Mouse (Mus musculus) thymus, adult 2 months (tissue): Measurements from ENCODE around the gene Hspbap1. TPM values are rescaled to one million over a fixed set of nuclear protein-coding genes. Genes with fewer than 3 reads are reported as not detected.
A peak's percentile ranks its signal among the peaks of the same experiment; 100 is the strongest.

Experiments used
- DNase-seq: peaks from one replicate; pipeline ENCODE4 v3.0.0; 2021
- H3K27ac ChIP-seq: fragments of 200-500 bp; 2 replicates; pipeline ENCODE4 v1.5.1; 2012; ENCODE audit warnings: low read length, control low read depth; ENCODE audit not compliant: control insufficient read depth, insufficient read depth
- H3K27me3 ChIP-seq: fragments of 200-500 bp; 2 replicates; pipeline ENCODE4 v1.6.1; 2012; ENCODE audit warnings: mild to moderate bottlenecking, low read length, moderate library complexity, mixed read lengths; ENCODE audit not compliant: control insufficient read depth, insufficient read depth
- H3K36me3 ChIP-seq: fragments of 200-500 bp; 2 replicates; pipeline ENCODE4 v1.6.1; 2012; ENCODE audit warnings: mild to moderate bottlenecking, low read length, moderate library complexity; ENCODE audit not compliant: control insufficient read depth, insufficient read depth
- H3K4me1 ChIP-seq: fragments of 200-500 bp; replicated peaks from 2 replicates; pipeline ENCODE4 v1.6.1; 2012; ENCODE audit warnings: low read length; ENCODE audit not compliant: control insufficient read depth, insufficient read depth
- H3K4me3 ChIP-seq: fragments of 200-500 bp; 2 replicates; pipeline ENCODE4 v1.5.1; 2012; ENCODE audit warnings: mild to moderate bottlenecking, low read length, control low read depth, moderate library complexity; ENCODE audit not compliant: control insufficient read depth, insufficient read depth
- CTCF ChIP-seq: fragments of 200-500 bp; IDR thresholded peaks from 2 replicates; pipeline ENCODE4 v1.5.1; 2012; ENCODE audit warnings: mild to moderate bottlenecking, control low read depth, low read length, moderate library complexity, borderline replicate concordance; ENCODE audit not compliant: control insufficient read depth, poor library complexity, insufficient read depth; ENCODE audit errors: extremely low read depth
- POLR2A ChIP-seq: fragments of 200-500 bp; IDR thresholded peaks from 2 replicates; pipeline ENCODE4 v1.6.1; 2012; ENCODE audit warnings: mild to moderate bottlenecking, low read length, control low read depth, moderate library complexity; ENCODE audit not compliant: control insufficient read depth, poor library complexity, insufficient read depth; ENCODE audit errors: extremely low read depth
- WGBS: fragments of 180-500 bp; shearing (Covaris S2); methylation state at CpG from one replicate; pipeline ENCODE4 v1.1.7; 2018; 5-methylcytosine and 5-hydroxymethylcytosine counted together
- polyA plus RNA-seq: library from polyadenylated mRNA; depleted of rRNA; stranded (reverse); fragments of >200 nt; gene quantifications from 2 replicates; pipeline ENCODE4 v1.2.3, GENCODE M21; 2012

The Hspbap1 gene
- polyA plus RNA-seq, 1 experiment: 16.0 TPM

GRCm38 (mm10) chr16:35834653-35835052, 64.5 kb downstream of the Hspbap1 start:
- no peak overlapping the region for H3K27ac ChIP-seq
- WGBS: 97% methylated on average over 8 of the region's 8 CpGs
- no peak for TF ChIP-seq CTCF
- no peak for TF ChIP-seq POLR2A
- H3K27me3 ChIP-seq: no peaks in the 10 kb centered on the region
- no peak for DNase-seq
- H3K4me3 ChIP-seq: no peak overlapping the region
- peaks cover 12% of the 10 kb centered on the region for H3K36me3 ChIP-seq
- no peaks in the 10 kb centered on the region for H3K4me1 ChIP-seq

DNA sequence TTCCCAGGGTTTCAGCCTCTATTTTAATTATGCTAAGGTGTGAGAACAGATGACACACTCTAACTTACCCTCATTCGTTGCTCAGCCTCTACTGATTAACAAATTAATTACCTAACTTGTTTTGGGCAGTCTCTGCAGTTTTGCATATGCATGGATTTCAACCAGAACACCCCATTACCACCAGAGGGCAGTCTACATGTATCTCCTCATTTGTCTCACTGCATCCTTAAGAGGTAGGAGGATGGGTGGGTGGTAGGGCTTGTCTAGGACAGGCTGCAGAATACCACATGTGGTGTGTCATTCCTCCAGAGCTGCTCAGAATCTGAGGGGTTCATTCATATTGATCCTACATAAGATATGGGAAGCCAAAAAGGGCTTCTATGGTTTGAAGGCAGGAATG, 69.5 kb downstream of the Hspbap1 start:
- no peak overlapping the region for H3K4me3 ChIP-seq
- peak; percentile 42 for DNase-seq
- 49% methylated on average over 1 of the region's 1 CpGs for WGBS
- H3K27me3 ChIP-seq: no peaks in the 10 kb centered on the region
- H3K4me1 ChIP-seq: no peaks in the 10 kb centered on the region
- peaks cover 27% of the 10 kb centered on the region for H3K36me3 ChIP-seq
- TF ChIP-seq CTCF: no peak
- no peak for TF ChIP-seq POLR2A
- no peak overlapping the region for H3K27ac ChIP-seq

GRCm38 (mm10) chr16:35847138-35847537, 77.0 kb downstream of the Hspbap1 start:
- H3K36me3 ChIP-seq: peaks cover 18% of the 10 kb centered on the region
- H3K27ac ChIP-seq: no peak overlapping the region
- TF ChIP-seq CTCF (no peak), POLR2A (no peak)
- H3K4me1 ChIP-seq: no peaks in the 10 kb centered on the region
- no peak overlapping the region for H3K4me3 ChIP-seq
- H3K27me3 ChIP-seq: no peaks in the 10 kb centered on the region
- DNase-seq: no peak

DNA sequence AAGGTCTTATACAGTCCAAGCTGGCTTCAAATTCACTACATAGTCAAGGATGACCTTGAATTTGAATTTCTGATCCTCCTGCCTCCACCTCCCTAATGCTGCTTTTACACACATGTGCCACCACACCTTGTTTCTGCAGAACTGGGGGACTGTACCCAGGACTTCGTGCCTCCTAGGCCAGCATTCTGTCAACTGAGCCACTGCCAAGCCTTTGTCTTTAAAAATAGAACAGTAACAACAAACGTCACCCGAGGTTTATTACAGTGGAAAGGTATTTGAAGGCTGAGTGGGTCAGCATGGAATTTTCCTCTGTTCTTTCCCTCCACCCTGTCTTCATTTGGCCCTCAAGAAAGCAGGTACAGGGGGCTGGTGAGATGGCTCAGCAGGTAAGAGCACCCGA, 85.7 kb downstream of the Hspbap1 start:
- H3K36me3 ChIP-seq: peaks cover 15% of the 10 kb centered on the region; the same call in 1 of the 2 replicates

GRCm38 (mm10) chr16:35856766-35857165, 86.6 kb downstream of the Hspbap1 start:
- Histone ChIP-seq H3K27me3 (no peaks in the 10 kb centered on the region), H3K4me1 (no peaks in the 10 kb centered on the region), H3K4me3 (no peak overlapping the region), H3K27ac (no peak overlapping the region), H3K36me3 (peaks cover 20% of the 10 kb centered on the region)
- no peak for DNase-seq
- TF ChIP-seq POLR2A (no peak), CTCF (no peak)
- 98% methylated on average over 18 of the region's 18 CpGs for WGBS

More for the DNA sequence above, 85.7 kb downstream of the Hspbap1 start:
- Histone ChIP-seq H3K4me3 (no peak overlapping the region), H3K4me1 (no peaks in the 10 kb centered on the region), H3K27me3 (no peaks in the 10 kb centered on the region), H3K27ac (no peak overlapping the region)
- no peak for DNase-seq
- 91% methylated on average over 4 of the region's 4 CpGs for WGBS
- TF ChIP-seq CTCF (no peak), POLR2A (no peak)

- H3K27me3 ChIP-seq: no peaks in the 10 kb centered on the region
- TF ChIP-seq CTCF (no peak), POLR2A (no peak)
- no peaks in the 10 kb centered on the region for H3K4me1 ChIP-seq
- H3K36me3 ChIP-seq: peaks cover 32% of the 10 kb centered on the region
- no peak for DNase-seq
- WGBS: 95% methylated on average over 16 of the region's 16 CpGs
- H3K27ac ChIP-seq: no peak overlapping the region
- H3K4me3 ChIP-seq: no peak overlapping the region
These were observed 90.1 kb downstream of the Hspbap1 start for GRCm38 (mm10) chr16:35860236-35860635.

GRCm38 (mm10) chr16:35862057-35862456, 91.9 kb downstream of the Hspbap1 start:
- H3K27ac ChIP-seq: no peak overlapping the region
- no peaks in the 10 kb centered on the region for H3K4me1 ChIP-seq
- H3K36me3 ChIP-seq: peaks cover 32% of the 10 kb centered on the region
- no peaks in the 10 kb centered on the region for H3K27me3 ChIP-seq
- no peak for TF ChIP-seq POLR2A
- no peak for TF ChIP-seq CTCF
- no peak overlapping the region for H3K4me3 ChIP-seq
- 97% methylated on average over 1 of the region's 1 CpGs for WGBS
- peak; percentile 23 for DNase-seq
